In genomic region chr3:101948572-101948971, GRCm38 (mm10) we compare ENCODE assay signal across 10 mouse cellular contexts. TPM values are rescaled to one million over a fixed set of nuclear protein-coding genes. Genes with fewer than 3 reads are reported as not detected.
A peak's percentile ranks its signal among the peaks of the same experiment; 100 is the strongest.
DNase-seq lines count a peak whose midpoint lies in the region; ATAC-seq and TF ChIP-seq lines count a peak whose summit lies in the region.
"Had no signal": no experiment of that assay in that cellular context is flagged by ENCODE, and none has a peak within 500 bp of the region (broad histone marks: within the 10 kb centered on the region; RNA-seq: fewer than 3 reads in every experiment).

No protein-coding gene starts in this region.

- no peak overlapping the region for H3K9ac ChIP-seq in heart, adult 2 months (ENCODE audit: low read depth, low read length)
- H3K9ac ChIP-seq in midbrain, embryonic 11.5 days (ENCODE audit: low read length) = no peak overlapping the region

- intact Hi-C loops in heart, adult 2 months (cut with DNase I) = no loop called here
- intact Hi-C loops in heart, postnatal 36 days (cut with DNase I) = no loop called here
- intact Hi-C loops in left cerebral cortex, postnatal 10 days (cut with DNase I) = no loop called here

- H3K27ac ChIP-seq in heart, adult 2 months = no peak overlapping the region
- no peak overlapping the region for H3K27ac ChIP-seq in midbrain, embryonic 11.5 days (ENCODE audit: low read depth, low read length)

- H3K4me2 ChIP-seq in midbrain, embryonic 11.5 days = no peak overlapping the region

- no peak for TF ChIP-seq EP300 in heart, adult 2 months (IDR thresholded peaks at IDR 0.05; ENCODE audit: insufficient read depth, low read depth, low read length)

- DNase-seq in heart, adult 2 months = peak; percentile 22 to 43
- no peak for DNase-seq in heart, adult 8-10 months (ENCODE audit: low spot score)
- peak; percentile 46 for DNase-seq in Patski (ENCODE audit: low read depth, low spot score)
- DNase-seq in heart, postnatal 36 days = peak; percentile 5 to 7
- no peak for DNase-seq in cerebellum, postnatal 25 days
- no peak for DNase-seq in left cerebral cortex, postnatal 10 days (ENCODE audit: extremely low spot score in 1 of 2, low spot score in 2 of 2)
- DNase-seq in midbrain, embryonic 11.5 days (ENCODE audit: low spot score, missing footprints) = no peak
- DNase-seq: cerebellum, adult 11-12 months; retina, postnatal 1 day had no signal

- H3K9me3 ChIP-seq in midbrain, embryonic 11.5 days (ENCODE audit: control insufficient read depth, low read length) = no peaks in the 10 kb centered on the region

- WGBS in heart, adult 2 months = 55% methylated on average over 3 of the region's 3 CpGs
- 86% methylated on average over 3 of the region's 3 CpGs for WGBS in midbrain, embryonic 11.5 days

- TF ChIP-seq POLR2A in heart, adult 2 months (IDR thresholded peaks at IDR 0.05; ENCODE audit: insufficient read depth, low read depth, low read length) = no peak

- H3K4me1 ChIP-seq in heart, adult 2 months (ENCODE audit: control insufficient read depth, insufficient read depth, low read length) = no peaks in the 10 kb centered on the region
- H3K4me1 ChIP-seq in midbrain, embryonic 11.5 days (ENCODE audit: control insufficient read depth, insufficient read depth, low read length) = no peaks in the 10 kb centered on the region

- peak; percentile 61 for ATAC-seq in Patski
- ATAC-seq in megakaryocyte, adult 5-6 weeks (ENCODE audit: poor library complexity, severe bottlenecking) = peak; percentile 91
- no peak for ATAC-seq in midbrain, embryonic 11.5 days (ENCODE audit: low FRiP score)

- CTCF ChIA-PET in Patski (lab: Charles Lee) = no interaction called here

- H3K27me3 ChIP-seq in heart, adult 2 months (ENCODE audit: control insufficient read depth, insufficient read depth, low read length) = no peaks in the 10 kb centered on the region
- H3K27me3 ChIP-seq in Patski = no peaks in the 10 kb centered on the region
- no peaks in the 10 kb centered on the region for H3K27me3 ChIP-seq in midbrain, embryonic 11.5 days (ENCODE audit: control insufficient read depth, insufficient read depth, low read length)

- no peak overlapping the region for H3K4me3 ChIP-seq in heart, adult 2 months
- H3K4me3 ChIP-seq in midbrain, embryonic 11.5 days (ENCODE audit: low read depth, low read length) = no peak overlapping the region

- POLR2A ChIA-PET in Patski (lab: Charles Lee) = interaction anchor here (0.6 to 0.9 kb wide), 3 partner anchors 8 to 188 kb away, joined by 3 to 14 read pairs (median 7); no protein-coding TSS in a partner anchor

- in situ Hi-C loops in Patski (cut with MboI; ENCODE audit: low pct_unique_long_range_greater_than_20kb) = no loop called here

- TF ChIP-seq CTCF in heart, adult 2 months (IDR thresholded peaks at IDR 0.05) = no peak
- TF ChIP-seq CTCF in Patski (IDR thresholded peaks at IDR 0.05) = no peak

- H3K79me2 ChIP-seq in heart, adult 2 months (replicated peaks; ENCODE audit: control insufficient read depth, insufficient read depth, low read length) = no peaks in the 10 kb centered on the region

- no peaks in the 10 kb centered on the region for H3K36me3 ChIP-seq in heart, adult 2 months (ENCODE audit: control insufficient read depth, insufficient read depth, low read length)
- no peaks in the 10 kb centered on the region for H3K36me3 ChIP-seq in midbrain, embryonic 11.5 days (ENCODE audit: control insufficient read depth, insufficient read depth, low read length)

RNA-seq across cellular contexts. Expression of gene Slc22a15, which starts 24.3 kb away (rescaled TPM):
- 1 to 10 TPM; 1.8 to 1.9 TPM for total RNA-seq in heart, adult 2 months (2021)
- polyA plus RNA-seq in heart, adult 2 months (2012; rRNA removed) = 2.4 and 3.8 TPM in 2 replicates
- 1 to 10 TPM; 1.8 to 2.4 (median 2.2) TPM for total RNA-seq in heart, adult 8-10 months (2022)
- 21.9 TPM for polyA plus RNA-seq in Patski (2021)
- total RNA-seq in heart, postnatal 36 days (2021) = 1 to 10 TPM; 2.5 to 2.8 TPM
- 33.2 and 36.1 TPM in 2 replicates for total RNA-seq in megakaryocyte, adult 5-6 weeks (2015)
- 17.2 and 22.8 TPM in 2 replicates for total RNA-seq in megakaryocyte, adult 5-6 weeks (2017)
- 10 to 100 TPM; 12.1 to 12.6 TPM for total RNA-seq in left cerebral cortex, postnatal 10 days (2021)
- polyA plus RNA-seq in midbrain, embryonic 11.5 days (2014; fragmentation: Nextera tagmentation; extraction: Ambion mirVana) = 4.6 and 5.0 TPM in 2 replicates

Comparison
In these comparisons a context has a peak if more than half of its experiments do, and no peak if none do; other contexts are left out.
1. DNase-seq: peak in heart, adult 2 months (2 of 2), Patski (single experiment) and heart, postnatal 36 days (2 of 2); none in heart, adult 8-10 months (single experiment), cerebellum, postnatal 25 days (0 of 2), left cerebral cortex, postnatal 10 days (0 of 2) and midbrain, embryonic 11.5 days (single experiment).